Comparison of ENCODE assay signal across 14 mouse cellular contexts in the genomic region with DNA sequence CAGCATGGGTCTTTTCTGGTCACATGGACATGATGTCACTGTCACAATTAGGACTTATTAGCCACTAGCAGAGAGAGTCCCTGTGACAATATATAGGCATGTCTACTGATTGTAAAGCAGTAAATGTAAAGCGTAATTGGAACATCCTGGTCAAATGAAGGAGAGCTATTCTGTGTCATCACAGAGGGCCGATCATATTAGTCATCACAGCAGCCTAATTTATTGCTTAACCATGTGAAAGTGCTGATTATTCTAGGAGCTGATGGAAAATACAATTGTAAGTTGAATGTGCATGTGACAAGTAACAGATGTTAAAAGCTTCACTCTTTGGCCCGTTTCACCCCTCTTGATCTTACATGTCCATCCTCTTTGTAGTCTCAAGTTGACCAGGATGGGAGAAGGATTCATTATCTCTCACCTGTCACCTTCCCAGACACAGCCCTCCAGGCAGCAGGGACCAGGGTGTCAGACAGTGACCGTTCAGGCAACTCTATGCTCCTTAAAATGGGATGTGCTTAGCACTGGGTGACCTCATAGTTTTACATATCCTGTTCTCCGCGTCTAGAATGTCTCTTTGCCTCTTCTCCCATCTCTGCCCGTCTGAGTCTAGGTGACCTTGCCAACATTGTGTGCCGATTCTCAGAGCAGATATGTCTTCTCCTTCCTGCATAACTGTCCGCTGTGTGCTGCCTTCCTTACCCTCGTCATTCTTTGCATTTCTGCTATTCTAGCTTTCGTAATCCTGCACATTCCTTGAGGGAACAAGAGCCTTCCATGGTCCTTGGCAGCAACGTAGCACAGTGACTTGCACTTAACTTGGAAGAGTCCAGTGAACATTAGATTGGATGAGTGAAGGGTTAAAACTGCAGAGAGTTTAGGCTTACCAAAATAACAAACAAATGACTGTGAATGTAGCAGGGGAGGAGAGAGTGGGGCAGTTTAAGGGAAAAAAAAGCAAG.
DNase-seq lines count a peak whose midpoint lies in the region; ATAC-seq lines count a peak whose summit lies in the region.
"Had no signal": no experiment of that assay in that cellular context is flagged by ENCODE, and none has a peak within 500 bp of the region (broad histone marks: within the 10 kb centered on the region; RNA-seq: fewer than 3 reads in every experiment).

No protein-coding gene starts in this region.

- H3K9ac ChIP-seq in heart, embryonic 14.5 days (ENCODE audit: low read length) = no peak overlapping the region
- no peak overlapping the region for H3K9ac ChIP-seq in midbrain, embryonic 14.5 days (replicated peaks; ENCODE audit: low read length)
- H3K9ac ChIP-seq: forebrain, embryonic 15.5 days; neural tube, embryonic 15.5 days had no signal

- H3K9me3 ChIP-seq in heart, embryonic 14.5 days (ENCODE audit: control insufficient read depth, low read length) = no peaks in the 10 kb centered on the region
- H3K9me3 ChIP-seq in midbrain, embryonic 14.5 days (ENCODE audit: control insufficient read depth, low read length) = no peaks in the 10 kb centered on the region
- H3K9me3 ChIP-seq in midbrain, embryonic 10.5 days (replicated peaks) = no peaks in the 10 kb centered on the region
- H3K9me3 ChIP-seq: forebrain, embryonic 15.5 days; neural tube, embryonic 15.5 days had no signal

- 35% methylated on average over 12 of the region's 12 CpGs for WGBS in heart, embryonic 14.5 days
- WGBS in midbrain, embryonic 14.5 days = 85% methylated on average over 12 of the region's 12 CpGs
- 82% methylated on average over 12 of the region's 12 CpGs for WGBS in midbrain, embryonic 10.5 days

- DNase-seq in heart, postnatal 14 days = no peak
- DNase-seq in 3134 (ENCODE audit: extremely low read depth, insufficient read length, low spot score) (peak; percentile 23), NIH3T3 (ENCODE audit: low read depth) (peak; percentile 82)
- peak; percentile 39 for DNase-seq in lung, postnatal 14 days
- DNase-seq in midbrain, embryonic 14.5 days = no peak
- DNase-seq in midbrain, embryonic 10.5 days (ENCODE audit: low spot score) = no peak
- DNase-seq: cerebellum, adult 18-20 months; kidney, postnatal 36 days; liver had no signal

- intact Hi-C loops in heart, postnatal 14 days (cut with DNase I) = loop anchor here (5.0 kb wide), 1 partner anchor 52 kb away; no protein-coding TSS in a partner anchor

- no peak overlapping the region for H3K4me3 ChIP-seq in heart, embryonic 14.5 days (ENCODE audit: control insufficient read depth in 1 of 2, insufficient read depth in 1 of 2, low read depth in 1 of 2, low read length in 2 of 2)
- no peak overlapping the region for H3K4me3 ChIP-seq in midbrain, embryonic 14.5 days (replicated peaks; ENCODE audit: low read depth, low read length)
- no peak overlapping the region for H3K4me3 ChIP-seq in midbrain, embryonic 10.5 days
- H3K4me3 ChIP-seq: forebrain, embryonic 15.5 days; neural tube, embryonic 15.5 days had no signal

- no peak overlapping the region for H3K27ac ChIP-seq in heart, embryonic 14.5 days (replicated peaks in 1 of 2; ENCODE audit: control insufficient read depth in 1 of 2, insufficient read depth in 1 of 2, low read depth in 2 of 2, low read length in 2 of 2)
- no peak overlapping the region for H3K27ac ChIP-seq in midbrain, embryonic 14.5 days (replicated peaks; ENCODE audit: low read depth, low read length)
- H3K27ac ChIP-seq in midbrain, embryonic 10.5 days (replicated peaks) = no peak overlapping the region
- H3K27ac ChIP-seq: forebrain, embryonic 15.5 days; neural tube, embryonic 15.5 days had no signal

- H3K36me3 ChIP-seq in heart, embryonic 14.5 days (ENCODE audit: control insufficient read depth, insufficient read depth, low read length) = no peaks in the 10 kb centered on the region
- no peaks in the 10 kb centered on the region for H3K36me3 ChIP-seq in midbrain, embryonic 14.5 days (ENCODE audit: control insufficient read depth, insufficient read depth, low read length)
- H3K36me3 ChIP-seq in midbrain, embryonic 10.5 days = no peaks in the 10 kb centered on the region
- H3K36me3 ChIP-seq: forebrain, embryonic 15.5 days; neural tube, embryonic 15.5 days had no signal

- H3K4me1 ChIP-seq in heart, embryonic 14.5 days (ENCODE audit: control insufficient read depth in 2 of 2, insufficient read depth in 2 of 2, low read length in 2 of 2) = peaks cover 4 to 6% of the 10 kb centered on the region in 2 experiments; a peak in 3 of 4 replicates
- H3K4me1 ChIP-seq in midbrain, embryonic 14.5 days (ENCODE audit: control insufficient read depth, insufficient read depth, low read length) = no peaks in the 10 kb centered on the region
- H3K4me1 ChIP-seq in midbrain, embryonic 10.5 days = no peaks in the 10 kb centered on the region
- H3K4me1 ChIP-seq: neural tube, embryonic 15.5 days had no signal

- H3K27me3 ChIP-seq in heart, embryonic 14.5 days (ENCODE audit: control insufficient read depth, insufficient read depth, low read length) = no peaks in the 10 kb centered on the region
- no peaks in the 10 kb centered on the region for H3K27me3 ChIP-seq in midbrain, embryonic 14.5 days (ENCODE audit: control insufficient read depth, insufficient read depth, low read length)
- H3K27me3 ChIP-seq in midbrain, embryonic 10.5 days (ENCODE audit: low read depth, poor library complexity, severe bottlenecking) = no peaks in the 10 kb centered on the region
- H3K27me3 ChIP-seq: forebrain, embryonic 15.5 days; neural tube, embryonic 15.5 days had no signal

- ATAC-seq in heart, embryonic 14.5 days (ENCODE audit: insufficient number of reproducible peaks, insufficient read depth, low FRiP score, low read depth) = no peak
- ATAC-seq in midbrain, embryonic 14.5 days (ENCODE audit: low FRiP score, low TSS enrichment) = no peak
- ATAC-seq: CD4-positive, CD25-positive, alpha-beta regulatory T cell, adult 4 months; forebrain, embryonic 15.5 days; inflammation-experienced regulatory T-cells, adult 6 months had no signal

- peak overlapping the region; percentile 11; the same call in 1 of the 2 replicates for H3K4me2 ChIP-seq in heart, embryonic 14.5 days (ENCODE audit: low read length)
- no peak overlapping the region for H3K4me2 ChIP-seq in midbrain, embryonic 14.5 days (ENCODE audit: low read length)
- H3K4me2 ChIP-seq: forebrain, embryonic 15.5 days; neural tube, embryonic 15.5 days had no signal

Comparison
In these comparisons a context has a peak if more than half of its experiments do, and no peak if none do; other contexts are left out.
1. DNase-seq: peak in 3134 (single experiment), NIH3T3 (single experiment) and lung, postnatal 14 days (single experiment); none in heart, postnatal 14 days (0 of 2), midbrain, embryonic 14.5 days (single experiment) and midbrain, embryonic 10.5 days (single experiment).